Mouse (Mus musculus): ENCODE measurements around the gene Rasgrp1. TPM values are rescaled to one million over a fixed set of nuclear protein-coding genes. Genes with fewer than 3 reads are reported as not detected.

Gene Rasgrp1
- polyA plus RNA-seq (2014; fragmentation: Nextera tagmentation; extraction: Ambion mirVana): 2.3 TPM in 2 replicates

DNA sequence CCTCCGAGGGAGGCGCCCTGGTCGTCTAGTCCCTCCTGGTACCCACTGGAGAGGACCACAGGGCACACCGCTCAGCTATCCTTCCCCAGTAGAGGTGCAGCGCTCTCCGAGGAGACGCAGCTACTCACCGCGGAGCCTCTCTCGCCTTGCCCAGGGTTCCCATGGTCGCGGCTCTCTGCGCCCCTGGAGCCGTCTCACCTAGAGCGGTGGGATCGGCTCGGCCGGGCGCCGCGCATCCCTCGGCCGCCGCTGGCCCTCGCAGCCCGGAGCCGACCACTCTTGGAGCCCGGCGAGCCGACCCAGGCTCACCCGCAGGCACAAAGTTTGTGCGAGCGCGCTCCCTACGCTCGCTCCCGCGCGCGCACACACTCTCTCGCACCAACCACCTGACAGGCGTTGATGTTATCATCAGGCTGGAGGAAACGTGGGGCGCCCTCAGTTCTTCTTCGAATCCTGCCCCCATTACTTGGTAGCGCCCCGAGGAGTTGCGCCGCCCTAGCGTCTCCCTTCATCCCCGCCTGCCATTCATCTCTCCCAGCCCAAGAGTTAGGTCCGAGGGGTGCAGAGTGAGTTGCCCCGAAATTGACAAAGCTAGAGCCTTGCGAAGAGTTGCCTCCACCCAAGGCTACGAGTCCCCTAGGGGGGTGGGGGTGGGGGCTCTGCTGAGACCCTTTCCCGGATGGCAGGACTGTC lies at the start of gene Rasgrp1:
Rasgrp1 (minus strand) TSS at position 455 of the 693 bp plus-strand sequence.
- peak; percentile 59 for ATAC-seq (ENCODE audit: insufficient number of reproducible peaks, insufficient read depth, low FRiP score, low read depth)

GRCm38 (mm10) chr2:117389925-117390892 lies 47.4 kb upstream of the Rasgrp1 start:
- Histone ChIP-seq H3K9me3 (ENCODE audit: control insufficient read depth, low read depth, low read length) (no peaks in the 10 kb centered on the region), H3K4me2 (replicated peaks; ENCODE audit: low read depth, low read length) (no peak overlapping the region), H3K9ac (replicated peaks; ENCODE audit: low read depth, low read length) (no peak overlapping the region), H3K4me1 (ENCODE audit: control insufficient read depth, insufficient read depth, low read length) (no peaks in the 10 kb centered on the region), H3K36me3 (ENCODE audit: control insufficient read depth, insufficient read depth, low read length) (no peaks in the 10 kb centered on the region), H3K27ac (ENCODE audit: low read length) (no peak overlapping the region), H3K27me3 (ENCODE audit: control insufficient read depth, insufficient read depth, low read length) (no peaks in the 10 kb centered on the region), H3K4me3 (ENCODE audit: low read depth, low read length) (no peak overlapping the region)
- 75% methylated on average over 17 of the region's 17 CpGs for WGBS
- ATAC-seq (ENCODE audit: insufficient number of reproducible peaks, insufficient read depth, low FRiP score, low read depth): no peak

More for the DNA sequence above, at the start of gene Rasgrp1:
- no peaks in the 10 kb centered on the region for H3K27me3 ChIP-seq (ENCODE audit: control insufficient read depth, insufficient read depth, low read length)
- peak within 1 kb of the TSS; percentile 1; the same call in 1 of the 2 replicates for H3K9ac ChIP-seq (replicated peaks; ENCODE audit: low read depth, low read length)
- no peak within 1 kb of the TSS for H3K27ac ChIP-seq (ENCODE audit: low read length)
- H3K4me3 ChIP-seq (ENCODE audit: low read depth, low read length): peak within 1 kb of the TSS; percentile 39
- H3K4me2 ChIP-seq (replicated peaks; ENCODE audit: low read depth, low read length): peak within 1 kb of the TSS; percentile 84
- no peaks in the 10 kb centered on the region for H3K9me3 ChIP-seq (ENCODE audit: control insufficient read depth, low read depth, low read length)
- peaks cover 12% of the 10 kb centered on the region for H3K4me1 ChIP-seq (ENCODE audit: control insufficient read depth, insufficient read depth, low read length)
- no peaks in the 10 kb centered on the region for H3K36me3 ChIP-seq (ENCODE audit: control insufficient read depth, insufficient read depth, low read length)
- 2% methylated on average over 56 of the region's 56 CpGs for WGBS

GRCm38 (mm10) chr2:117389460-117389859 lies 46.7 kb upstream of the Rasgrp1 start:
- 79% methylated on average over 3 of the region's 3 CpGs for WGBS
- H3K36me3 ChIP-seq (ENCODE audit: control insufficient read depth, insufficient read depth, low read length): no peaks in the 10 kb centered on the region
- ATAC-seq (ENCODE audit: insufficient number of reproducible peaks, insufficient read depth, low FRiP score, low read depth): no peak
- H3K4me3 ChIP-seq (ENCODE audit: low read depth, low read length): no peak overlapping the region
- H3K4me2 ChIP-seq (replicated peaks; ENCODE audit: low read depth, low read length): no peak overlapping the region
- H3K4me1 ChIP-seq (ENCODE audit: control insufficient read depth, insufficient read depth, low read length): no peaks in the 10 kb centered on the region
- no peaks in the 10 kb centered on the region for H3K27me3 ChIP-seq (ENCODE audit: control insufficient read depth, insufficient read depth, low read length)
- no peaks in the 10 kb centered on the region for H3K9me3 ChIP-seq (ENCODE audit: control insufficient read depth, low read depth, low read length)
- no peak overlapping the region for H3K9ac ChIP-seq (replicated peaks; ENCODE audit: low read depth, low read length)
- no peak overlapping the region for H3K27ac ChIP-seq (ENCODE audit: low read length)

GRCm38 (mm10) chr2:117388121-117388520 lies 45.3 kb upstream of the Rasgrp1 start:
- 89% methylated on average over 4 of the region's 4 CpGs for WGBS
- Histone ChIP-seq H3K27me3 (ENCODE audit: control insufficient read depth, insufficient read depth, low read length) (no peaks in the 10 kb centered on the region), H3K36me3 (ENCODE audit: control insufficient read depth, insufficient read depth, low read length) (no peaks in the 10 kb centered on the region)

DNA sequence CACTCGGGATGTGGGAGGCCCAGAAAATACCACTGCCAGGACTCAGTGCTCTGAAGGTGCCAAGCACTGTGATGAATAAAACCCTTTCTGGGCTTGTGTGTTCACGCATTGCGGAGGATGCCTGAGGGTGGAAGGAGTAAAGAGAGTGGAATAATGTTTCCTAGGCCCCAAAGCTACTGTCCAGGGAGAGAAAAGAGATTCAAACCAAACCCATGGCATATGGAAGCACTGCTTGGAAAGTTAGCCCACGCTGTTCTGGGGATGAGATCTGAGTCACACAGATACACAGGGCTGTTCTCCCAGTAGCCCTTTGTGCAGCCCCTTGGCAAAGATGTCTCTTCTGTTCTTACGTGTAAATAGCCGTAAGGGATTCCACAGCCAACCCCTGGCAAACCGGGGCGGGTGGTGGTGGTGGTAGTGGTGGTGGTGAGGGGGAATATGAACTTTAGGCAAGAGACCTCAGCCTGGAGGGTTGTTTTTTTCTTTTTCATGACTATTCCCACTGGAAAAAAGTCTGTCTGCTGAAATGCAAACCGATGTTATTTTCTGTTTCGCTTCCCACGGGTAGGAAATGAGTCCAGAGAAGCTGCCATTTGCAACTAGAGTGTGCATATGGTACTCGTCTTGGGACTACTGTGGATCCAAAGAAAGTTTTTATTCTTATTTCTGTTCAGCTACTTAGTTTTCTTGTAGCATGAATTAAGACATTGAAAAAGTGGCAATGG lies 44.3 kb upstream of the Rasgrp1 start:
- no peaks in the 10 kb centered on the region for H3K9me3 ChIP-seq (ENCODE audit: control insufficient read depth, low read depth, low read length)
- no peaks in the 10 kb centered on the region for H3K4me1 ChIP-seq (ENCODE audit: control insufficient read depth, insufficient read depth, low read length)
- H3K9ac ChIP-seq (replicated peaks; ENCODE audit: low read depth, low read length): no peak overlapping the region
- H3K27ac ChIP-seq (ENCODE audit: low read length): no peak overlapping the region
- H3K27me3 ChIP-seq (ENCODE audit: control insufficient read depth, insufficient read depth, low read length): no peaks in the 10 kb centered on the region
- no peak overlapping the region for H3K4me2 ChIP-seq (replicated peaks; ENCODE audit: low read depth, low read length)
- H3K36me3 ChIP-seq (ENCODE audit: control insufficient read depth, insufficient read depth, low read length): no peaks in the 10 kb centered on the region
- ATAC-seq (ENCODE audit: insufficient number of reproducible peaks, insufficient read depth, low FRiP score, low read depth): no peak
- no peak overlapping the region for H3K4me3 ChIP-seq (ENCODE audit: low read depth, low read length)
- WGBS: 82% methylated on average over 12 of the region's 12 CpGs

More at GRCm38 (mm10) chr2:117388121-117388520, 45.3 kb upstream of the Rasgrp1 start:
- H3K4me3 ChIP-seq (ENCODE audit: low read depth, low read length): no peak overlapping the region
- no peak overlapping the region for H3K9ac ChIP-seq (replicated peaks; ENCODE audit: low read depth, low read length)
- H3K9me3 ChIP-seq (ENCODE audit: control insufficient read depth, low read depth, low read length): no peaks in the 10 kb centered on the region
- no peak for ATAC-seq (ENCODE audit: insufficient number of reproducible peaks, insufficient read depth, low FRiP score, low read depth)
- H3K27ac ChIP-seq (ENCODE audit: low read length): no peak overlapping the region
- no peaks in the 10 kb centered on the region for H3K4me1 ChIP-seq (ENCODE audit: control insufficient read depth, insufficient read depth, low read length)
- H3K4me2 ChIP-seq (replicated peaks; ENCODE audit: low read depth, low read length): no peak overlapping the region

GRCm38 (mm10) chr2:117386036-117386590 lies 43.3 kb upstream of the Rasgrp1 start:
- no peak overlapping the region for H3K4me2 ChIP-seq (replicated peaks; ENCODE audit: low read depth, low read length)
- no peak for ATAC-seq (ENCODE audit: insufficient number of reproducible peaks, insufficient read depth, low FRiP score, low read depth)
- no peaks in the 10 kb centered on the region for H3K4me1 ChIP-seq (ENCODE audit: control insufficient read depth, insufficient read depth, low read length)
- H3K9me3 ChIP-seq (ENCODE audit: control insufficient read depth, low read depth, low read length): no peaks in the 10 kb centered on the region
- no peak overlapping the region for H3K27ac ChIP-seq (ENCODE audit: low read length)
- no peak overlapping the region for H3K9ac ChIP-seq (replicated peaks; ENCODE audit: low read depth, low read length)
- no peaks in the 10 kb centered on the region for H3K27me3 ChIP-seq (ENCODE audit: control insufficient read depth, insufficient read depth, low read length)
- no peaks in the 10 kb centered on the region for H3K36me3 ChIP-seq (ENCODE audit: control insufficient read depth, insufficient read depth, low read length)
- WGBS: 69% methylated on average over 7 of the region's 7 CpGs
- H3K4me3 ChIP-seq (ENCODE audit: low read depth, low read length): no peak overlapping the region

DNA sequence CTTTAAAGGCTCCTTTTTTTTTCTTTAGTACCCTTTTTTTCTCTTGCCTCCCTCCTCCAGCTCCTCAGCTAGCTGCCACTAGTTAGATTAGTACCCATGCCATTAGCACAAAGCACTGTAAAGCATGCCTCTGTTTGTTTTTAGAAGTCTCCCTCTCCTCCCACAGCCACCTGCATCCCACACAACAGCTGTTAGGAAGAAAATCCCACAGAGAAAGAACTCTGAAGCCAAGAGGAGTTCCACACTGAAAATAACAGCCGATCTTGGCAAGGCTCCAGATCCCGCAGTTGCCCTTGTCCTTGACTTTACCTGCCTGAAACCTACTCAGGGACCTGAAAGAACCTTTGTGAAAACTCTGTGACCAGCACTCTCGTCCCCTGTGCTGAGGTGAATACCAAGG lies 38.5 kb upstream of the Rasgrp1 start:
- H3K4me1 ChIP-seq (ENCODE audit: control insufficient read depth, insufficient read depth, low read length): no peaks in the 10 kb centered on the region
- no peak overlapping the region for H3K4me2 ChIP-seq (replicated peaks; ENCODE audit: low read depth, low read length)
- no peaks in the 10 kb centered on the region for H3K36me3 ChIP-seq (ENCODE audit: control insufficient read depth, insufficient read depth, low read length)
- no peak overlapping the region for H3K9ac ChIP-seq (replicated peaks; ENCODE audit: low read depth, low read length)
- ATAC-seq (ENCODE audit: insufficient number of reproducible peaks, insufficient read depth, low FRiP score, low read depth): no peak
- WGBS: 57% methylated on average over 3 of the region's 3 CpGs
- H3K4me3 ChIP-seq (ENCODE audit: low read depth, low read length): no peak overlapping the region
- H3K27me3 ChIP-seq (ENCODE audit: control insufficient read depth, insufficient read depth, low read length): no peaks in the 10 kb centered on the region
- no peaks in the 10 kb centered on the region for H3K9me3 ChIP-seq (ENCODE audit: control insufficient read depth, low read depth, low read length)
- no peak overlapping the region for H3K27ac ChIP-seq (ENCODE audit: low read length)
